Mouse (Mus musculus) C2C12 (cell line): Measurements from ENCODE around the gene Gm36079. TPM values are rescaled to one million over a fixed set of nuclear protein-coding genes. Genes with fewer than 3 reads are reported as not detected.
"Not testable (repeated sequence)": the region's sequence is repeated elsewhere in the genome, so short reads cannot be mapped to it uniquely, and the experiment has no call there.

Experiments used
- H3K27me3 ChIP-seq: one replicate; pipeline ENCODE4 v1.6.1; 2011; ENCODE audit not compliant: control insufficient read depth, insufficient read depth, insufficient read length
- H3K36me3 ChIP-seq: one replicate; pipeline ENCODE4 v1.6.1; 2011; ENCODE audit not compliant: control insufficient read depth, insufficient read depth
- H3K4me3 ChIP-seq: one replicate; pipeline ENCODE4 v1.5.1; 2011; ENCODE audit warnings: mild to moderate bottlenecking, control low read depth; ENCODE audit not compliant: poor library complexity, insufficient read depth, severe bottlenecking
- H3K79me2 ChIP-seq: one replicate; pipeline ENCODE4 v1.6.1; 2011; ENCODE audit not compliant: control insufficient read depth, insufficient read depth
- H3K79me3 ChIP-seq: one replicate; pipeline ENCODE4 v1.6.1; 2011; ENCODE audit warnings: low read depth, control low read depth
- H3ac ChIP-seq: one replicate; pipeline ENCODE3; 2011; ENCODE audit warnings: low read depth; ENCODE audit not compliant: control insufficient read depth, insufficient read length
- long read RNA-seq, 2 experiments: library from polyadenylated mRNA; unstranded; transcript quantifications; one replicate each; pipeline ENCODE4 v2.0.0; 2019 to 2020
- polyA plus RNA-seq: library from polyadenylated mRNA; unstranded; fragments of >200 nt; fragmentation: generic; extraction: Trizol; gene quantifications from one replicate; pipeline ENCODE4 v1.2.1, GENCODE M21; 2012; ENCODE audit warnings: missing spikeins

The Gm36079 gene
- polyA plus RNA-seq, result not detected
- long read RNA-seq, experiment 1, result 0 reads
- long read RNA-seq, experiment 2, result 0 reads

DNA sequence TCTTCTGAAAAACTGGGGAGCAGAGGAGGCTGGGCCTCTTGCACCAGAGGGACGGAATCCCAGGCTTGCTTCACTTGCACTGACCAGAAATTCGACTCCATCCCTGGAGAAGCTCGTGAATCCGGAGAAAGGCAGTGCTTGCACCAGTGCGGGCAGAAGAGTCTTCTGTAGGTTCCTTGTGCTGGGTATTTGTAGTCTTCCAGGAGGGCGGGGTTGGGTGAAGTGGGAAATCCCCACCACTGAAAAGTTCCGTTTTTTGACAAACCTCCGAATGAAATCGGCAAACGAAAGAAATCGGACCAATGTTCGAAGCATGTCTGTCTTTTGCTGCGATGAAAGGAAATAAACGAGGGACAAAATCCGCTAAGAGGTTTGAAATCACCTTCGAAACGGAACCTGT lies at the start of gene Gm36079:
Gm36079 (minus strand) TSS at position 101 of the 400 bp plus-strand sequence.
- H3ac ChIP-seq, H3K36me3 ChIP-seq, H3K79me2 ChIP-seq, H3K27me3 ChIP-seq, H3K4me3 ChIP-seq, H3K79me3 ChIP-seq: not testable (repeated sequence)

DNA sequence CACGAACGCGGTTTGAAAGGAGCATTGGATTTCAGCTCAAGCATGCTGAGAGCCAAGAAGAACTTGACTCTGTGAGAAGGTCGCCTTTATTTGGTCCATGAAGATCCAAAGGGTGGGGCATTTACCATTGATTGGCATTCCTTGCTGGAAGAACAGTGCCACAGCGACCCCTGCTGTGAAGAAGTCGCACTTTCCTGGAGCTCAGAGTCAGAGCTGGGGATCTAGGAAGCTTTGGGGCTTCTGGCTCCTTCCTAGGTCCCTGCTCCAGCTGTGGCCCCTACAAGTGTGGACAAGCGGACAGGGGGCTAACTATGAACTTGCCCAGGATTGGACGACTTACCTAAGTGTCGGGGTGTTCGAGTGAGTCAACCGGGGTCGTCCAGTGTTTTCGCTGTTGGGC lies 44.1 kb upstream of the Gm36079 start:
- not testable (repeated sequence) for H3ac ChIP-seq, H3K4me3 ChIP-seq, H3K36me3 ChIP-seq, H3K79me2 ChIP-seq, H3K79me3 ChIP-seq, H3K27me3 ChIP-seq

DNA sequence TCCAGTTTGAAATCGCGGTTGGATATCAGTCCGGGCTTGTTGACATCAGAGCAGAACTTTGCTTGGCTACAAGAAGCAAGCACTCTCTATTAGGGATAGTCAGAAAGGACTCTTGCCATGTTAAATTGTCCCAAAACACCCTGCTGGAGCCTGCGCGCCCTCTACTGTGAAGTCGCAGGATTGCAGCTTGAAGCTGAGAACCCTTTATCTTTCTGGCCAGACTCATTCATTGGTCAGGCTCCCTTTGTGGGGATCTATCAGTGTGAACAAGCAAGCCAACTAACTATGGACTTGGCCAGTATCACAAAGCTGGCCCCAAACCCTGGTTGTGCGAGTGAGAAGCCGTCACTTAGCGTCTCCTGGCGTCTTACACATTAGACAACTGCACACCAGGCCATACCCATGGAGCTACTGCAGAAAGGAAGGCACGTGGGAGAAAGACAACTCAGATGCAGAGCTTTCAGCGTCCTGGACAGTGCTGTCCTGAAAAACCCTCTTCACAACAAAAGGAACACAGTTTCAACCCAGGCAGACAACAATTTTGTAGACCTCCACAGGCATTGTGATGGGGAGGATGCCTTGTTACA lies 43.3 kb upstream of the Gm36079 start:
- not testable (repeated sequence) for H3K79me3 ChIP-seq, H3K36me3 ChIP-seq, H3K27me3 ChIP-seq, H3K4me3 ChIP-seq, H3ac ChIP-seq, H3K79me2 ChIP-seq

DNA sequence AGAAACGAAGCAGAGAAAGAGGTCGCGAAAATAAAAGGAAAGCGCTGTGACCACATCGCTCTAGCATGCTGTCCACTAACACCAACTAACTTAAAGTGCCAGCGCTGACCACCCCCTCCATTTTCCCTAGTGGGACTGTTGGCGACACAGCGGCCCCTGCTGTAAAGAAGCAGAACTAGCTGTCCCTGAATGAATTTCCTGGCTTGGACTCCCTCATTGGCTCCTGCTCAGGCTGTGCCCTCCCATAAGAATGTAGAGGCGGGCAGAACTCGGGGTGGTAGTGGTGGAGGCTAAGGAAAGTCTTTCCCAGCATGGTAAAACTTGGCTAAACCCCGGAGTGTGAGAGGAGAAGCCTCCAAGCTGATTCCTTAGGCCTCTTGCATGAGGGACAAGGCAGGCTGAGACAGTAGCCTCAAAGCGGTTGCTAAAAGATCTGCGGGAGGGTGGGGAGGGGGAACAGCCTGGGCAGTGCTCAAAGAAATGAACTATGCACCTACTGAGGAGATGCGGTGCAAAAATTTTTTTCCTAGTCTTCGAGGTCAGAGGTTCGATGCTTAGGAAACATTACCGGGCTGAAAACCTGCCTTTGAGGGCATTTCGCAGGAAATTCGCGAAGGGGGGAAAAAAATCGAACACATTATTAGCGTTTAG lies 36.8 kb upstream of the Gm36079 start:
- not testable (repeated sequence) for H3K79me2 ChIP-seq, H3K36me3 ChIP-seq

DNA sequence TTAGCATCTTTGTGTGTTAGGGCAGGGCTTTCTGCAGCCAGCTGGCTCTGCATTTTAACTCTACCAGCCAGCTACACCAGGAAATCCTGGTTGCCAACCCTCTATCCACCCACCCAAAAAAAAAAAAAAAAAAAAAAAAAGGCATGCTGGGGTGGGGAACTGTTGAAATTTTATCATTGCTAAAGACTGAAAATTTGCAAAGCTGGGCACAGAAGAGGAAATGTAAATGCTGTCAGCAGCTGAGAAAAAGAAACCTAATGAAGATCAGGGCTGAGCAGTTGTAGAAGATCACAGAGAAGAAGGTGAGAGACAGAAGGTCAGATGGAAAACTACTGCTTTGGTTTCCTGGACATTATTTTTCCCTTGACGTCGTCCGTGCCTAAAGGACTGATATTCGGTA lies 36.1 kb upstream of the Gm36079 start:
- H3K79me3 ChIP-seq, H3K36me3 ChIP-seq, H3K79me2 ChIP-seq, H3K4me3 ChIP-seq, H3K27me3 ChIP-seq, H3ac ChIP-seq: not testable (repeated sequence)

More for the DNA sequence above, 36.8 kb upstream of the Gm36079 start:
- not testable (repeated sequence) for H3ac ChIP-seq, H3K79me3 ChIP-seq, H3K27me3 ChIP-seq, H3K4me3 ChIP-seq

DNA sequence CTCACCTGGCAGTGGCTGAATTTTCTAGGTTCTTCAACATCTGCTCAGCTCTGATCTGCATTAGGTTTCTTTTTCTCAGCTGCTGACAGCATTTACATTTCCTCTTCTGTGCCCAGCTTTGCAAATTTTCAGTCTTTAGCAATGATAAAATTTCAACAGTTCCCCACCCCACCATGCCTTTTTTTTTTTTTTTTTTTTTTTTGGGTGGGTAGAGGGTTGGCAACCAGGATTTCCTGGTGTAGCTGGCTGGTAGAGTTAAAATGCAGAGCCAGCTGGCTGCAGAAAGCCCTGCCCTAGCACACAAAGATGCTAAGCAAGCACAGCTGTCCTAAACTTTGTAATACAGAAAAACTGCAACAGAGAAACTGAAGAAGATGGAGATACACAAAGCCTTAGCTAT lies 25.3 kb upstream of the Gm36079 start, which contains the start of gene Gm21188:
Gm21188 (minus strand) TSS at position 110 of the 400 bp plus-strand sequence.
- H3ac ChIP-seq, H3K36me3 ChIP-seq, H3K79me3 ChIP-seq, H3K79me2 ChIP-seq, H3K27me3 ChIP-seq, H3K4me3 ChIP-seq: not testable (repeated sequence)

DNA sequence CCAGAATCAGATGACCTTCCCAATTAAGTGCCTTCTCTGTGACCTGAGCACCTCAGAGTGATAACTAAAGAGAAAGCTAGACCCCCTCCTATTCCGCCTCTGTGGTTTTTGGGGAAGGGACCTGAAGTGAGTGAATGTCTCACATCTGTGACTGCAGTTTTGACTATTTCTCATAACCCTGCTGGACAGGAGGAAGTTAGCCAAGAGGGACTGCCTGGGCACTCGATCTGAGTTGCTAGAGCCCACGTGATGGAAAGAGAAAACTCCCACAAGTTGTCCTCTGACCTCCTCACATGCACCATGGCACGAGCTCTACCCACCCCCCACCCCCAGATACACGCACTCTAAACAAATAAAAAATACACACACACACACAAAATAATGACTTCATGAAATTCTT lies 21.8 kb upstream of the Gm36079 start:
- not testable (repeated sequence) for H3K79me2 ChIP-seq, H3ac ChIP-seq, H3K79me3 ChIP-seq, H3K36me3 ChIP-seq, H3K27me3 ChIP-seq, H3K4me3 ChIP-seq

DNA sequence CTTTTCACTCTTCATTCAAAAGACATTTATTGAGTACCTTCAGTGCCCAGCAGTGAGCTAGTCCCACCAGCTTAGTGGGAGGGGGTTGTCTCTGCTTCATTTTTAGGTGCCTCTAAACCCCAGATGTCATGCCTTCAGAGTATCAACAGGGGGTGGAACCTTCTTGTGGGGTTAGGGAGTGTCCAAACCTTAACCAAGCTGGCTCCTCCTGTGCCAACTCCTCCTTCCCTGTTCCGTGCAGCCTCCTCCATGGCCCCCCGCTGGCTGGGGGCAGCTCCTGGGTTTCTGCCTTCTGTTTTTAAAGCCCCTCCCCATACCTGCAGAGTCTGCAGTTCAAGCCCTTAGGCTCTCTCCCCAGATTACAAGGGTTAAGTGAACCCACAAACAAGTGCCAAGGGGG lies 21.4 kb upstream of the Gm36079 start:
- not testable (repeated sequence) for H3K4me3 ChIP-seq, H3K36me3 ChIP-seq, H3K79me3 ChIP-seq, H3ac ChIP-seq, H3K27me3 ChIP-seq, H3K79me2 ChIP-seq

DNA sequence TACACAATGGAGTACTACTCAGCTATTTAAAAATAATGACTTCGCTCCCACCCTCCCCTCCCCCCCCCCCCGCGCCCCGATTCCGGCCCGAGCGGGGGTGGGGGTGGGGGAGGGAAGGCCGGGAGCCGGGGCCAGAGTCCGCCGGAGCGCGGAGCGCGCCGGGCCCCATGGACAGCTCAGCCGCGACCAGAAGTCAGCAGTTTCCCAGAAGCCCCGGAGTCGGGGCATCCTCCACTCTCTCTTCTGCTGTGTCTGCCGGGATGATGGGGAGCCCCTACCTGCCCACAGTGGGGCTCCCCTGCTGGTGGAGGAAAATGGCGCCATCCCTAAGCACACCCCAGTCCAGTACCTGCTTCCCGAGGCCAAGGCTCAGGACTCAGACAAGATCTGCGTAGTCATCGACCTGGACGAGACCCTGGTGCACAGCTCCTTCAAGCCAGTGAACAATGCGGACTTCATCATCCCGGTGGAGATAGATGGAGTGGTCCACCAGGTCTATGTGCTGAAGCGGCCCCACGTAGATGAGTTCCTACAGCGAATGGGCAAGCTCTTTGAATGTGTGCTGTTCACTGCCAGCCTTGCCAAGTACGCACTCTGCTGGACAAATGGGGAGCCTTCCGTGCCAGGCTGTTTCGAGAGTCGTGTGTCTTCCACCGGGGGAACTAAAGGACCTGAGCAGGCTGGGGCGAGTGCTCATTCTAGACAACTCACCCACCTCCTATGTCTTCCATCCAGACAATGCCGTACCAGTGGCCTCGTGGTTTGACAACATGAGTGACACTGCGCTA lies 19.8 kb upstream of the Gm36079 start:
- not testable (repeated sequence) for H3K27me3 ChIP-seq, H3K36me3 ChIP-seq, H3K4me3 ChIP-seq, H3K79me2 ChIP-seq, H3ac ChIP-seq, H3K79me3 ChIP-seq

DNA sequence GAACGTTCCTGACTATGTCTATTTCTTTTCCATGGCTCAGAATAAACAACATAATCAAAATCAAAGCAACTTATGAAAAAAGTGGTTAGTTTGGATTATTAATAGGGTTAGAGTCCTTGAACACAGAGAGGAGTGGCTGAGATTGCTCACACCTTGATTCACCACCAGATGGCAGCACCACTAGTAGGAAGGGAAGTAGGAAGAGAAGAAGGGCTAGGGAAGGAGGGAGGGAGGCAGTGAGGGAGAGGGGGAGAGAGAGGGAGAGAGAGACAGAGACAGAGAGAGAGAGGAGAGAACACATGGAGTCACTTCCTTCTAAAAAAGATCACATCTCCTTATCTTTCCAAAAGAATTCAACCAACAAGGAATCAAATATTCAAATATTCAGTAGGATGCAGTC lies 14.3 kb upstream of the Gm36079 start:
- not testable (repeated sequence) for H3ac ChIP-seq, H3K79me3 ChIP-seq, H3K79me2 ChIP-seq, H3K36me3 ChIP-seq, H3K27me3 ChIP-seq, H3K4me3 ChIP-seq

DNA sequence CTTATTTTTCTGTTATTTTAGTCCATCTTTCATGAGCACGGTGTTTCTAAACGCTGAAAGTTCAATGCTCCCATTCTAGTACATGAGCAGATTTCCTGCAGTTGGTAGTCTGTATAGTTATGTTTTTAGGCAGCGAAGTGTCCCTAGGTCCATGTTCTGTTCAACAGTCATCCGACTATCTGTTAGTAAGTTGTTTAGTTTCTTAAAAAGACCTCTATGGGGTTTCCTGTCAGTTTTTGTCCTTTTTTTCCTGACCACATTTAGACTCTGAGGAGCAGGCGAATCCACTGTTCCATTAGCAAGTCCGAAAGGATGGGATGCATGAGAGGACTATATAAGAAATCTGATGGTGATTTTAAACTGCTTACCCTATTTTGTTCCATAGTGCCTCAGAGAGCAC lies 11.1 kb upstream of the Gm36079 start:
- H3K36me3 ChIP-seq, H3K4me3 ChIP-seq, H3K79me2 ChIP-seq, H3K79me3 ChIP-seq, H3K27me3 ChIP-seq, H3ac ChIP-seq: not testable (repeated sequence)
